Mouse (Mus musculus) adrenal gland, adult 2 months (tissue): ENCODE results near the gene Sfswap. TPM values are rescaled to one million over a fixed set of nuclear protein-coding genes. Genes with fewer than 3 reads are reported as not detected.
A peak's percentile ranks its signal among the peaks of the same experiment; 100 is the strongest.
"Not testable (repeated sequence)": the region's sequence is repeated elsewhere in the genome, so short reads cannot be mapped to it uniquely, and the experiment has no call there.

Experiments
- DNase-seq: peaks from one replicate; pipeline ENCODE4 v3.0.0; 2021
- long read RNA-seq: library from polyadenylated mRNA; stranded (forward); transcript quantifications from one replicate; pipeline ENCODE4 v2.0.0, GENCODE M21; 2021
- polyA plus RNA-seq: library from polyadenylated mRNA; depleted of rRNA; stranded (reverse); fragments of >200 nt; gene quantifications from 2 replicates; pipeline ENCODE4 v1.2.3, GENCODE M21; 2012; rRNA removed
- total RNA-seq, 2 experiments: library from RNA; stranded (reverse); gene quantifications; 2 replicates each; pipeline ENCODE4 v1.2.3; 2021

The Sfswap gene
- total RNA-seq, result 10 to 100 TPM; 39.7 to 45.7 TPM
- polyA plus RNA-seq, result 98.1 and 108 TPM in 2 replicates
- long read RNA-seq, transcript Sfswap-201 (18 exons, 3,313 nt), result major isoform, 6 of 10 reads
- long read RNA-seq, partial matches to known transcripts, result 1 of 10 reads
- long read RNA-seq, other reads (novel, unspliced or antisense), result 1 of 10 reads

GRCm38 (mm10) chr5:129500722-129501634 lies at the start of gene Sfswap:
Sfswap (plus strand) TSS chr5:129501221.
- DNase-seq, result peak; percentile 84

GRCm38 (mm10) chr5:129452561-129452960 lies 48.5 kb upstream of the Sfswap start:
- no peak for DNase-seq

- peak; percentile 76 for DNase-seq
These were observed 46.1 kb upstream of the Sfswap start for GRCm38 (mm10) chr5:129454802-129455528.

- DNase-seq, result no peak
These were observed 45.5 kb upstream of the Sfswap start for GRCm38 (mm10) chr5:129455529-129455896.

- DNase-seq, result no peak
These were observed 44.4 kb upstream of the Sfswap start for GRCm38 (mm10) chr5:129456579-129457140.

- no peak for DNase-seq
These were observed 42.9 kb upstream of the Sfswap start for GRCm38 (mm10) chr5:129458109-129458508.

- DNase-seq, result no peak
These were observed 42.5 kb upstream of the Sfswap start for GRCm38 (mm10) chr5:129458541-129458940.

GRCm38 (mm10) chr5:129460798-129461476 lies 40.1 kb upstream of the Sfswap start:
- no peak for DNase-seq

GRCm38 (mm10) chr5:129463648-129464047 lies 37.4 kb upstream of the Sfswap start:
- not testable (repeated sequence) for DNase-seq

- no peak for DNase-seq
These were observed 35.2 kb upstream of the Sfswap start for GRCm38 (mm10) chr5:129465788-129466187.

- DNase-seq, result no peak
These were observed 25.4 kb upstream of the Sfswap start for GRCm38 (mm10) chr5:129475532-129476045.

GRCm38 (mm10) chr5:129489879-129490278 lies 11.1 kb upstream of the Sfswap start:
- DNase-seq, result no peak

- DNase-seq, result peak; percentile 35
These were observed 650 bp downstream of the Sfswap start for GRCm38 (mm10) chr5:129501671-129502070.

GRCm38 (mm10) chr5:129506886-129507285 lies 5.9 kb downstream of the Sfswap start:
- DNase-seq, result no peak

- peak; percentile 92 for DNase-seq
These were observed 17.2 kb downstream of the Sfswap start for GRCm38 (mm10) chr5:129518180-129518579.

- no peak for DNase-seq
These were observed 17.8 kb downstream of the Sfswap start for GRCm38 (mm10) chr5:129518786-129519185.

GRCm38 (mm10) chr5:129519591-129519990 lies 18.6 kb downstream of the Sfswap start:
- peak; percentile 74 for DNase-seq

- DNase-seq, result no peak
These were observed 20.5 kb downstream of the Sfswap start for GRCm38 (mm10) chr5:129521501-129521900.

GRCm38 (mm10) chr5:129521913-129522312 lies 20.9 kb downstream of the Sfswap start:
- no peak for DNase-seq

- DNase-seq, result no peak
These were observed 22.1 kb downstream of the Sfswap start for GRCm38 (mm10) chr5:129523166-129523565.

- DNase-seq, result no peak
These were observed 23.7 kb downstream of the Sfswap start for GRCm38 (mm10) chr5:129524751-129525150.

- DNase-seq, result no peak
These were observed 26.1 kb downstream of the Sfswap start for GRCm38 (mm10) chr5:129527162-129527561.
